8 mouse cellular contexts compared by ENCODE assay signal in the genomic region with DNA sequence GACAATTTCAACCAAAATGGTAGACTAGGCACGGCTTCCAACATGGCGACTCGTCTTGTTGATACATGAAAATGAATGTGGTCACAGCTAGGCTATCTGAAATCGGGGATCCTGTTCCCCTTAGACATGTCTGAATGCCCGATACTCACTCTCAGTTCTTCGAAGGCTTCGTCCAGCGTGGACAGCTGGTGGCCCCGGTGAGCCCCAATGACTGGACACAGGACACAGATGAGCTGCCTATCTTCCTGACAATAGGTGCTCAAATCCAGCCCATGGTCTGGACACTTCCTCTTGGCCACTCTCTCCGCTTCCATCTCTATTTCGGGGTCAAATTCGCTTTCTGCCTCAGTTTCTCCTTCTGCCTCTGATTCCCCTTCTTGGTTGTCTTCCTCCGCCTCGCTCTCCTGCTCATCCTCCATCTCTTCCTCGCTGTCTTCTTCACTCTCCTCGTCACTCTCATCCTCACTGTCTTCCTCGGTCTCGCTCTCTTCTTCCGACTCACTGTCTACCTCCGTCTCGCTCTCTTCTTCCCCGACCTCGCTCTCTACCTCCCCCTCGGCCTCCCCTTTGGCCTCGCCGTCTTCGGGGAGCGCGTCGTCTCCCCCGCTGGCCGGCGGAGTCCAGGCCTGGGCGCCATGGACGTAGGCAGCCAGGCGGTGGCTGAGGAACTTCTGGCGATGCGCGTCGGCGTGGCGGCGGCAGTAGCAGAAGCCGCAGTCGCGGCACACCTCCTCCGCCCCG. TPM values are rescaled to one million over a fixed set of nuclear protein-coding genes. Genes with fewer than 3 reads are reported as not detected.
DNase-seq lines count a peak whose midpoint lies in the region; ATAC-seq and TF ChIP-seq lines count a peak whose summit lies in the region.

No protein-coding gene starts in this region.

- H3K9me3 ChIP-seq in erythroblast, embryonic 14.5 days (ENCODE audit: control insufficient read depth, low read length): peaks cover 8% of the 10 kb centered on the region; the same call in 1 of the 2 replicates
- H3K9me3 ChIP-seq in limb, embryonic 12.5 days: no peaks in the 10 kb centered on the region
- H3K9me3 ChIP-seq in stomach, embryonic 14.5 days (ENCODE audit: control insufficient read depth, low read depth, low read length): no peaks in the 10 kb centered on the region

- 40% methylated on average over 48 of the region's 48 CpGs for WGBS in thymus, adult 2 months
- 37% methylated on average over 48 of the region's 48 CpGs for WGBS in limb, embryonic 12.5 days
- WGBS in stomach, embryonic 14.5 days: 35% methylated on average over 48 of the region's 48 CpGs

- no peak for ATAC-seq in erythroblast, adult 5-6 weeks (replicated peaks; ENCODE audit: low FRiP score, poor library complexity, severe bottlenecking)
- ATAC-seq in limb, embryonic 12.5 days (ENCODE audit: insufficient number of reproducible peaks, insufficient read depth, low FRiP score, low TSS enrichment, low read depth): peak; percentile 68
- no peak for ATAC-seq in stomach, embryonic 14.5 days (ENCODE audit: insufficient number of reproducible peaks, insufficient read depth, low FRiP score, low read depth)

- no peak overlapping the region for H3K27ac ChIP-seq in thymus, adult 2 months (ENCODE audit: control insufficient read depth, insufficient read depth, low read length)
- H3K27ac ChIP-seq in limb, embryonic 12.5 days: peak overlapping the region; percentile 97
- H3K27ac ChIP-seq in stomach, embryonic 14.5 days (ENCODE audit: low read length): peak overlapping the region; percentile 94

- peak; percentile 46; the same call in 1 of the 2 replicates for TF ChIP-seq CTCF in thymus, adult 2 months (IDR thresholded peaks at IDR 0.05; ENCODE audit: borderline replicate concordance, control insufficient read depth, extremely low read depth, insufficient read depth, low read length, poor library complexity)

- H3K4me2 ChIP-seq in limb, embryonic 12.5 days: peak overlapping the region; percentile 68
- H3K4me2 ChIP-seq in stomach, embryonic 14.5 days (replicated peaks; ENCODE audit: low read depth, low read length): peak overlapping the region; percentile 81

- peak overlapping the region; percentile 71 for H3K4me3 ChIP-seq in erythroblast, embryonic 14.5 days (replicated peaks)
- peak overlapping the region; percentile 60 for H3K4me3 ChIP-seq in thymus, adult 2 months (ENCODE audit: control insufficient read depth, insufficient read depth, low read length)
- peak overlapping the region; percentile 72 for H3K4me3 ChIP-seq in limb, embryonic 12.5 days (replicated peaks)
- H3K4me3 ChIP-seq in stomach, embryonic 14.5 days (ENCODE audit: low read depth, low read length): peak overlapping the region; percentile 69

- DNase-seq in thymus, adult 2 months: no peak
- DNase-seq in thymus, postnatal 0 days (ENCODE audit: low spot score): no peak
- DNase-seq in Muller cell, postnatal 12 days (ENCODE audit: inconsistent ontology term): no peak
- no peak for DNase-seq in kidney, adult 18-20 months

- H3K4me1 ChIP-seq in erythroblast, embryonic 14.5 days (ENCODE audit: control insufficient read depth): peaks cover 31% of the 10 kb centered on the region
- H3K4me1 ChIP-seq in thymus, adult 2 months (replicated peaks; ENCODE audit: control insufficient read depth, insufficient read depth, low read length): peaks cover 7% of the 10 kb centered on the region
- peaks cover 13% of the 10 kb centered on the region for H3K4me1 ChIP-seq in limb, embryonic 12.5 days (replicated peaks)
- peaks cover 10% of the 10 kb centered on the region; the same call in 1 of the 2 replicates for H3K4me1 ChIP-seq in stomach, embryonic 14.5 days (ENCODE audit: control insufficient read depth, insufficient read depth, low read length)

- TF ChIP-seq POLR2A in thymus, adult 2 months (IDR thresholded peaks at IDR 0.05; ENCODE audit: control insufficient read depth, extremely low read depth, insufficient read depth, low read length, poor library complexity): no peak

- peaks cover 3% of the 10 kb centered on the region for H3K36me3 ChIP-seq in erythroblast, embryonic 14.5 days (ENCODE audit: control insufficient read depth)
- H3K36me3 ChIP-seq in thymus, adult 2 months (ENCODE audit: control insufficient read depth, insufficient read depth, low read length): no peaks in the 10 kb centered on the region
- no peaks in the 10 kb centered on the region for H3K36me3 ChIP-seq in limb, embryonic 12.5 days
- no peaks in the 10 kb centered on the region for H3K36me3 ChIP-seq in stomach, embryonic 14.5 days (ENCODE audit: control insufficient read depth, insufficient read depth, low read length)

- H3K9ac ChIP-seq in limb, embryonic 12.5 days (replicated peaks): peak overlapping the region; percentile 95
- H3K9ac ChIP-seq in stomach, embryonic 14.5 days (replicated peaks; ENCODE audit: low read depth, low read length): peak overlapping the region; percentile 79

- peaks cover 14% of the 10 kb centered on the region for H3K27me3 ChIP-seq in erythroblast, embryonic 14.5 days (ENCODE audit: control insufficient read depth)
- H3K27me3 ChIP-seq in thymus, adult 2 months (ENCODE audit: control insufficient read depth, insufficient read depth, low read length): no peaks in the 10 kb centered on the region
- no peaks in the 10 kb centered on the region for H3K27me3 ChIP-seq in limb, embryonic 12.5 days
- no peaks in the 10 kb centered on the region for H3K27me3 ChIP-seq in stomach, embryonic 14.5 days (ENCODE audit: control insufficient read depth, insufficient read depth, low read length)

RNA-seq across cellular contexts. Expression of a gene that starts 7.6 kb away (rescaled TPM):
- polyA plus RNA-seq in erythroblast, embryonic 14.5 days (2012): 0.18 and 0.30 TPM in 2 replicates
- total RNA-seq in erythroblast, adult 5-6 weeks (2015; ENCODE audit: low replicate concordance): 37.2 and 37.7 TPM in 2 replicates
- 42.0 and 69.7 TPM in 2 replicates for total RNA-seq in erythroblast, adult 5-6 weeks (2017; ENCODE audit: low replicate concordance)
- polyA plus RNA-seq in thymus, adult 2 months (2012; rRNA removed): 35.2 and 35.6 TPM in 2 replicates
- 14.6 and 22.1 TPM in 2 replicates for polyA plus RNA-seq in thymus, postnatal 0 days (2015; fragmentation: Nextera tagmentation; extraction: Ambion mirVana)
- polyA plus RNA-seq in limb, embryonic 12.5 days (2016; fragmentation: Nextera tagmentation; extraction: Ambion mirVana): 49.9 and 51.4 TPM in 2 replicates
- polyA plus RNA-seq in stomach, embryonic 14.5 days (2014; fragmentation: Nextera tagmentation; extraction: Ambion mirVana): 36.8 and 37.7 TPM in 2 replicates

RNA-seq across cellular contexts. Expression of a gene that starts 52.3 kb away (rescaled TPM):
- polyA plus RNA-seq in erythroblast, embryonic 14.5 days (2012): 0.03 TPM in 1 of 2 replicates, not detected in the other
- total RNA-seq in erythroblast, adult 5-6 weeks (2015; ENCODE audit: low replicate concordance): not detected in 2 replicates
- not detected in 2 replicates for total RNA-seq in erythroblast, adult 5-6 weeks (2017; ENCODE audit: low replicate concordance)
- polyA plus RNA-seq in thymus, adult 2 months (2012; rRNA removed): 2.0 TPM in 2 replicates
- 2.7 and 3.4 TPM in 2 replicates for polyA plus RNA-seq in thymus, postnatal 0 days (2015; fragmentation: Nextera tagmentation; extraction: Ambion mirVana)
- 32.5 and 34.9 TPM in 2 replicates for polyA plus RNA-seq in limb, embryonic 12.5 days (2016; fragmentation: Nextera tagmentation; extraction: Ambion mirVana)
- polyA plus RNA-seq in stomach, embryonic 14.5 days (2014; fragmentation: Nextera tagmentation; extraction: Ambion mirVana): 6.3 and 9.1 TPM in 2 replicates

Comparison
In these comparisons a context has a peak if more than half of its experiments do, and no peak if none do; other contexts are left out.
1. RNA of a gene that starts 7.6 kb away (polyA plus RNA-seq): 49.9 to 51.4 TPM in limb, embryonic 12.5 days, 36.8 to 37.7 TPM in stomach, embryonic 14.5 days, 35.2 to 35.6 TPM in thymus, adult 2 months and 14.6 to 22.1 TPM in thymus, postnatal 0 days; 0.18 to 0.30 TPM in erythroblast, embryonic 14.5 days; every median in the first group is over 10 times any median in the second.
2. Peak in every context shown above with its lines, with median percentiles within 50 percentile points of each other: H3K4me3 ChIP-seq.